Mouse (Mus musculus) lung, postnatal 0 days (tissue): Measurements from ENCODE around the gene Cdc42ep1. TPM values are rescaled to one million over a fixed set of nuclear protein-coding genes. Genes with fewer than 3 reads are reported as not detected.
A peak's percentile ranks its signal among the peaks of the same experiment; 100 is the strongest.

Experiments used
- ATAC-seq: fragments of 200-750 bp; cut with Nextera tagmentation; 2 replicates; pipeline ENCODE4 v1.8.0; 2017; ENCODE audit warnings: moderate library complexity
- DNase-seq: peaks from one replicate; pipeline ENCODE4 v3.0.0-alpha.2; 2016; ENCODE audit warnings: low spot score
- H3K27ac ChIP-seq: fragments of 300-500 bp; sonication (generic); 2 replicates; pipeline ENCODE4 v1.5.1; 2014; ENCODE audit warnings: antibody characterized with exemption, mild to moderate bottlenecking, low read length, mixed read lengths
- H3K27me3 ChIP-seq: fragments of 300-500 bp; sonication (generic); replicated peaks from 2 replicates; pipeline ENCODE4 v1.6.1; 2014; ENCODE audit warnings: low read length, mixed read lengths; ENCODE audit not compliant: insufficient read depth
- H3K36me3 ChIP-seq: fragments of 300-500 bp; sonication (generic); 2 replicates; pipeline ENCODE4 v1.6.1; 2014; ENCODE audit warnings: low read length, mixed read lengths; ENCODE audit not compliant: insufficient read depth
- H3K4me1 ChIP-seq: fragments of 300-500 bp; sonication (generic); 2 replicates; pipeline ENCODE4 v1.6.1; 2014; ENCODE audit warnings: antibody characterized with exemption, low read depth, low read length, mixed read lengths; ENCODE audit not compliant: insufficient read depth
- H3K4me2 ChIP-seq: fragments of 300-500 bp; sonication (generic); replicated peaks from 2 replicates; pipeline ENCODE4 v1.6.1; 2014; ENCODE audit warnings: low read depth, mild to moderate bottlenecking, low read length, moderate library complexity, mixed read lengths
- H3K4me3 ChIP-seq: fragments of 300-500 bp; sonication (generic); 2 replicates; pipeline ENCODE4 v1.5.1; 2014; ENCODE audit warnings: low read depth, low read length
- H3K9ac ChIP-seq: fragments of 300-500 bp; sonication (generic); replicated peaks from 2 replicates; pipeline ENCODE4 v1.6.1; 2014; ENCODE audit warnings: low read depth, mild to moderate bottlenecking
- H3K9me3 ChIP-seq: fragments of 300-500 bp; sonication (generic); 2 replicates; pipeline ENCODE4 v1.6.1; 2016; ENCODE audit warnings: low read length, mixed read lengths
- CTCF ChIP-seq: IDR thresholded peaks from 2 replicates; pipeline ENCODE4 v1.5.1; 2016; ENCODE audit warnings: antibody characterized with exemption, mild to moderate bottlenecking
- EP300 ChIP-seq: IDR thresholded peaks from 2 replicates; pipeline ENCODE4 v1.6.1; 2016; ENCODE audit warnings: antibody characterized with exemption, mild to moderate bottlenecking, control low read depth
- WGBS: fragments of 180-500 bp; shearing (Covaris S2); extraction: QIAGEN DNeasy Blood & Tissue Kit; methylation state at CpG from one replicate; pipeline ENCODE4 v1.1.7; 2014; 5-methylcytosine and 5-hydroxymethylcytosine counted together
- polyA plus RNA-seq: library from polyadenylated mRNA; unstranded; fragments of >200 nt; fragmentation: Nextera tagmentation; extraction: Ambion mirVana; gene quantifications from 2 replicates; pipeline ENCODE4 v1.2.1, GENCODE M21; 2015

Cdc42ep1 gene
- polyA plus RNA-seq, 1 experiment from 2014 or later: 109 TPM

DNA sequence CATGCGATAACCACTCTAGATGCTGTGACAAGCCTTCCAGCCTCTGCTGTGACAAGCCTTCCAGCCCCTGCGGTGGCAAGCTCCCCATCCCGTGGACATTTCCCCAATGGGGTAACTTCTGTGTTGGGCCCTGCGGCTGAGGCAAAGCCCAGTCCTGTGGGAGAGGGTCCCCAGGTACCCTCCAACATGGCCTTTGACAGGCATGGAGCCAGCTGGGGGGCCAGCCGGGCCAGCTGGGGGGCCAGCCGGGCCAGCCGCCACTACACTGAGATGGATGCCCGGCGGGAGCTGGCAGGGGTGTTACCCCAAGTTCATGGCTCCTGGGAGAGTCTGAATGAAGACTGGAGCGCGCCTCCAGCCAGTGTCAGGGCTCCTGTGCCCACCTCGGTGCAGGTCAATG lies 7.1 kb downstream of the Cdc42ep1 start:
- no peak overlapping the region for H3K9ac ChIP-seq
- TF ChIP-seq CTCF: no peak
- TF ChIP-seq EP300: no peak
- H3K36me3 ChIP-seq: peaks cover 24% of the 10 kb centered on the region; the same call in 1 of the 2 replicates
- DNase-seq (no peak), ATAC-seq (no peak)
- peaks cover 29% of the 10 kb centered on the region for H3K4me1 ChIP-seq
- WGBS: 74% methylated on average over 12 of the region's 12 CpGs
- no peak overlapping the region for H3K4me3 ChIP-seq
- H3K27ac ChIP-seq: no peak overlapping the region
- H3K9me3 ChIP-seq: no peaks in the 10 kb centered on the region
- no peaks in the 10 kb centered on the region for H3K27me3 ChIP-seq
- no peak overlapping the region for H3K4me2 ChIP-seq

GRCm38 (mm10) chr15:78850059-78850824 lies 7.8 kb downstream of the Cdc42ep1 start:
- WGBS: 49% methylated on average over 14 of the region's 15 CpGs
- no peak overlapping the region for H3K4me3 ChIP-seq
- peaks cover 25% of the 10 kb centered on the region for H3K4me1 ChIP-seq
- DNase-seq (no peak), ATAC-seq (peak; percentile 1; the same call in 1 of the 2 replicates)
- H3K9me3 ChIP-seq: no peaks in the 10 kb centered on the region
- no peak overlapping the region for H3K9ac ChIP-seq
- 0 out of 2 replicates have a peak overlapping the region, but pooled peaks have one; percentile 16 for H3K27ac ChIP-seq
- H3K4me2 ChIP-seq: no peak overlapping the region
- H3K36me3 ChIP-seq: peaks cover 24% of the 10 kb centered on the region; the same call in 1 of the 2 replicates
- no peaks in the 10 kb centered on the region for H3K27me3 ChIP-seq
- TF ChIP-seq CTCF (no peak), EP300 (0 out of 2 replicates have a peak, but pooled peaks have one; percentile 23)

GRCm38 (mm10) chr15:78850944-78851343 lies 8.5 kb downstream of the Cdc42ep1 start:
- Histone ChIP-seq H3K9me3 (no peaks in the 10 kb centered on the region), H3K36me3 (peaks cover 24% of the 10 kb centered on the region; the same call in 1 of the 2 replicates), H3K4me1 (peaks cover 18% of the 10 kb centered on the region), H3K4me2 (no peak overlapping the region), H3K27ac (0 out of 2 replicates have a peak overlapping the region, but pooled peaks have one; percentile 26), H3K27me3 (no peaks in the 10 kb centered on the region), H3K4me3 (no peak overlapping the region), H3K9ac (no peak overlapping the region)
- DNase-seq (peak; percentile 36), ATAC-seq (no peak)
- 23% methylated on average over 6 of the region's 6 CpGs for WGBS
- TF ChIP-seq EP300 (no peak), CTCF (no peak)

DNA sequence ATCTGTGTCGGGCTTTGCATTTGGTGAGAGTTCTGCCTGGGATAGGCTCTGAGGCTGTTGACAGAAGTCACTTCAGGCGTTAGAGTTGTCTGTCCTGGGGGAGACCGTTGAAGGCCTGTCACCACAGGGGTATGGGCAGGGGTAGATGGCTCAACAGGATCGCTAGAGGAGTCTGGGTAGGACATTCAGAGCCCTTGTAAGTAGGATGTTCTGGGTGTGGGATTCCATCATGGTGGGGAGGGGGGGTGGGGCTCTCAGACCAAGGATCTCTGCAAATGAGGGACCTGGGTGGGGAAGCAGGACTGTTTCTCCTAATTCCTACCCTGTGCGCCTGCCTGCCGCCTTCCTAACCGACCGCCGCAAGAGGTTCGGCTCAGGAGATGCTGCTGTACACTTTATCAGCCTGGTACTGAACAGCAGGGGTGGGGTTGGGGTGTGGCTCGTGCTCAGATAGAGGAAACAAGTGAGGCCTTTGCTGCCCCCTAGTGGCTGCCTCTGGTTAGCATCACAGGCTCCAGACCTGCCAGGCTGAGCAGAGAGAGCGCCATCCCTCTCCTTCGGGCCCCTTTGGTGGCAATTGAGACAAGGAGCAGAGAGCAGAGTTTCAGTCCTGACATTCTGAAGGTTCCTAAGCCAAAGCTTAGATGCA lies 9.2 kb downstream of the Cdc42ep1 start:
- DNase-seq (peak; percentile 95), ATAC-seq (peak; percentile 86)
- 0 out of 2 replicates have a peak overlapping the region, but pooled peaks have one; percentile 26 for H3K27ac ChIP-seq
- WGBS: 9% methylated on average over 13 of the region's 13 CpGs
- TF ChIP-seq CTCF: peak; percentile 96
- no peak for TF ChIP-seq EP300
- H3K4me3 ChIP-seq: no peak overlapping the region
- H3K9ac ChIP-seq: no peak overlapping the region
- H3K9me3 ChIP-seq: no peaks in the 10 kb centered on the region
- H3K36me3 ChIP-seq: peaks cover 19% of the 10 kb centered on the region; the same call in 1 of the 2 replicates
- H3K4me1 ChIP-seq: peaks cover 14% of the 10 kb centered on the region
- no peak overlapping the region for H3K4me2 ChIP-seq
- no peaks in the 10 kb centered on the region for H3K27me3 ChIP-seq

- DNase-seq (no peak), ATAC-seq (no peak)
- Histone ChIP-seq H3K9ac (no peak within 1 kb of the TSS), H3K4me2 (no peak within 1 kb of the TSS), H3K4me3 (no peak within 1 kb of the TSS), H3K4me1 (peaks cover 4% of the 10 kb centered on the region), H3K27ac (no peak within 1 kb of the TSS), H3K27me3 (no peaks in the 10 kb centered on the region), H3K9me3 (no peaks in the 10 kb centered on the region), H3K36me3 (no peaks in the 10 kb centered on the region)
- WGBS: 59% methylated on average over 8 of the region's 8 CpGs
- no peak for TF ChIP-seq CTCF
- TF ChIP-seq EP300: no peak
Measured at GRCm38 (mm10) chr15:78855303-78855965, 13.0 kb downstream of the Cdc42ep1 start, which contains the start of gene Lgals2. TSS of gene Lgals2 (minus strand) at chr15:78855529.

GRCm38 (mm10) chr15:78857009-78857408 lies 14.6 kb downstream of the Cdc42ep1 start:
- Histone ChIP-seq H3K36me3 (no peaks in the 10 kb centered on the region), H3K4me3 (no peak overlapping the region), H3K4me1 (no peaks in the 10 kb centered on the region), H3K27ac (no peak overlapping the region), H3K27me3 (no peaks in the 10 kb centered on the region), H3K9me3 (no peaks in the 10 kb centered on the region), H3K9ac (no peak overlapping the region), H3K4me2 (no peak overlapping the region)
- no peak for TF ChIP-seq EP300
- TF ChIP-seq CTCF: no peak
- 44% methylated on average over 7 of the region's 7 CpGs for WGBS
- ATAC-seq (no peak), DNase-seq (no peak)
